Mouse (Mus musculus) lung, postnatal 25 days (tissue): ENCODE results near the gene Gm17631.
"Not testable (repeated sequence)": the region's sequence is repeated elsewhere in the genome, so short reads cannot be mapped to it uniquely, and the experiment has no call there.

ENCODE experiments used
- DNase-seq: peaks from one replicate; pipeline ENCODE4 v3.0.0; 2022; ENCODE audit warnings: low spot score

Gm17631 gene

DNA sequence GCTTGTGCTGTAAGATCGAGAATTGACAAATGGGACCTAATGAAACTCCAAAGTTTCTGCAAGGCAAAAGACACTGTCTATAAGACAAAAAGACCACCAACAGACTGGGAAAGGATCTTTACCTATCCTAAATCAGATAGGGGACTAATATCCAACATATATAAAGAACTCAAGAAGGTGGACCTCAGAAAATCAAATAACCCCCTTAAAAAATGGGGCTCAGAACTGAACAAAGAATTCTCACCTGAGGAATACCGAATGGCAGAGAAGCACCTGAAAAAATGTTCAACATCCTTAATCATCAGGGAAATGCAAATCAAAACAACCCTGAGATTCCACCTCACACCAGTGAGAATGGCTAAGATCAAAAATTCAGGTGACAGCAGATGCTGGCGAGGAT is at the start of gene Gm17631:
Gene Gm17631 (plus strand): TSS at position 301 of the 400 bp plus-strand sequence.
- DNase-seq, result not testable (repeated sequence)

DNA sequence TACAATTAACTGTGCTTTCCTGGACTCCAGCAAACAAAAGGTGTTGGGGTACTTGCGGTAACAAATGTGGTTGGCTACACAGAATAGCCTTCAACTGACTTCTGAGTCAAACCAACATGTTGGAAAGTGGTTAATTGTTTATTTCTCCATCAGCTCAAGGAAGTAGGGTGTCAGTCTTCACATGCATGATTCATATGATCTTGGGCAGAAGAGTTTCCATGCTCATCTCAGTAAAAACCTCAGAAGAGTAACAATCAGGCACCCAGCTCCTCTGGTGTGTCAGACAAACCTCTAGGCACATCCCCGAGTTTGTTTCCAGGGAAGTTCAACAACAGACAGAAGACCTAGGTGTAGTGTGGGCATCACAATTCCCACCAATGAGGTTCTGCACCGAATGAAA is 44.7 kb upstream of the Gm17631 start:
- DNase-seq, result no peak

DNA sequence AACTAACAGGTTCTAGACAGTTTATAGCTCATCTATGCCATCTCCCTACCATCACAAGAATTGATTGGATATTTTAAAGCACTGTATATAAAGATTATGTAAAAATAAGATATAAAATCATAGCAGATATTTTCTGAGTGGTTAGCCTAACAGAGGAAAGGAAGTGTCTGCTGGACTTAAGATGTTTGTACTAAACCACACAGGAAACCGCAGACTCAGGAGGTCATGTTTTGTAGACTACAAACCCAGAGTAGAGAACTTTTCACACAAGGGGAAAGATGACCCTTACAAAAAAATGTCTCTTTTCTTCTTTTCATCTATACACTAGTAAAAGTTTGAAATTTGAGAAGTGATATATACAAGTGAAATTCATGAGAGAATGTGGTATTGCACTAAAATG is 38.4 kb upstream of the Gm17631 start:
- DNase-seq, result no peak

DNA sequence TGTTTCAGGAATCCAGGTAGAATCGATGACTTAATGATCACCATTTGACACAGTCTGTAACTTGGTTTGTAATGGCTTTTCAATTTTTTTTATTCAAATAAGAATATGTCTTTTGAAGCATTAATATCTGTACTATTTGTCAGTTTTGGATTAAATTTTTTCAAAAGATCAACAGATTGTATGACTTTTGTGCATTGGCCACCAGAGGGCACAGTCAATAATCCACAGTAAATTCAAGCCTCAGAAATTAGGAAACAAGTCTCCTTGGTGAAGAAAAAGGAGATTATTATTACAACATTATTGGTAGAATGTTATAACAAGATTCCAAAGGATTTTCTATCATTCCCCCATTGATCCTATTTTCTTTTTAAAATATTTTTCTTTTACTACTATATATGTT is 36.9 kb upstream of the Gm17631 start:
- DNase-seq, result no peak

DNA sequence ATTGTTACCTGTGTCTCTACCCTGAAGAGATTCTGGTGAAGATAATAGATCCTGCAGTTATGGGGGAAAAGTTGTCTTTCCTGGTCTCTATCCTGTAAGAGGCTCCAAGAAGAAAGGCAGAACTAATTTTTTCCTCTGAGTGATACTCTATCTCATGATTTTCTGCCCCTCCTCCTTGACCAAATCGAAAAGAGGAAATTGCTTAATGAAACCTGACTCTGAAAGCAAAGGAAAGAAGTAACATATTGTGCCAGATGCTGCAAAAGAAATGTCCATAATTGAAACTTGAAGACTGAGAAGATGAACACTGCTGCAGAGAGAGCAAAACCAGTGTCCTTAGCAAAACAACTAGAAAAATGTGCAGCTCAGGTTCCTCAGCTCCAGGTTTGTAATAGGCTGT is 14.1 kb downstream of the Gm17631 start, which contains the start of gene Klra17:
Gene Klra17 (minus strand): TSS at position 124 of the 400 bp plus-strand sequence.
- no peak for DNase-seq

DNA sequence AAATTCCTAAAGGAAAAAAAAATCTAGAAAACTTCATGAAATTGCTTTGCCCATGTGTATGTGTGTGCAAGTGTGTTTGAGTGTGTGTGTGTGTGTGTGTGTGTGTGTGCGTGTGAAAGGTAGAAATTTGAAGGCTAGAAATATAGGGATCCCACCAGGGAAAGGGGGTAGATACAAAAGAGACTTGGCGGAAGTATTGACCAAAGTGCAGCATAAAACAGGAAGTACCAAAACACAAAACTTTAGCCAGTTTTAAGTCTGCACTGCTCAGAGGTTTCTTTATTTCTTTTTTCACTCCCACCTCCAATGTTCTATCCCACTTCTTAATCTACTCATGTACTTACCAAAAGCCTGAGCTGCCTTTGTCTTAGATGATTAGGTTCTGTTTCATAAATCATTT is 20.1 kb downstream of the Gm17631 start:
- no peak for DNase-seq
